Mouse (Mus musculus) embryo, embryonic 11 days (tissue): ENCODE measurements around the gene Mybpc2.

Source experiments
- DNase-seq: peaks from one replicate; pipeline ENCODE4 v3.0.0-alpha.2; 2015

Mybpc2 gene

GRCm38 (mm10) chr7:44524502-44524901, at the start of gene Mybpc2:
Gene Mybpc2 (minus strand): TSS chr7:44524656.
- no peak for DNase-seq

GRCm38 (mm10) chr7:44572956-44573484, 48.6 kb upstream of the Mybpc2 start:
- DNase-seq, result no peak

DNA sequence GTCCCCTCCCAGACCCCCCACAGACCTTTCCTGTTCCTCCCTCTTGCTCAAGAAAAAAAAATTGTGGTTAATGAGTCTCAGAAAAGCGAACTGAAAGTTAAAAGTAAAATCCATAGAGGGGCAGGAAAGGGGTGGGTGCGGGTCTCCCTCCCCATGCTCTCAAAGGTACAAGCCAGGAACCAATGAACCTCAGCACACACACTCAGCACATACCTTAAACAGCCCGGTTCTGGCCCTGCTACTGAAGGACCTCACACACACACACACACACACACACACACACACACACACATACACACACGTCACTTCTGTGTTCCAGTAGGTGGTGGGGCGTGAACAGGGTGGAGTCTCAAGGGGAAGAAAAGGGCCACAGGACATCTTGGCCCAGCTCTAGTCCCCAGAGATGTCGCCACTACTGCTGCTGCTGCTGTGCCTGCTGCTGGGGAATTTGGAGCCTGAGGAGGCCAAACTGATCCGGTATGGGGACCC, 47.8 kb upstream of the Mybpc2 start, which contains the start of gene Napsa:
Gene Napsa, plus strand, starts transcription at position 168 of the 489 bp plus-strand sequence.
- DNase-seq, result no peak

DNA sequence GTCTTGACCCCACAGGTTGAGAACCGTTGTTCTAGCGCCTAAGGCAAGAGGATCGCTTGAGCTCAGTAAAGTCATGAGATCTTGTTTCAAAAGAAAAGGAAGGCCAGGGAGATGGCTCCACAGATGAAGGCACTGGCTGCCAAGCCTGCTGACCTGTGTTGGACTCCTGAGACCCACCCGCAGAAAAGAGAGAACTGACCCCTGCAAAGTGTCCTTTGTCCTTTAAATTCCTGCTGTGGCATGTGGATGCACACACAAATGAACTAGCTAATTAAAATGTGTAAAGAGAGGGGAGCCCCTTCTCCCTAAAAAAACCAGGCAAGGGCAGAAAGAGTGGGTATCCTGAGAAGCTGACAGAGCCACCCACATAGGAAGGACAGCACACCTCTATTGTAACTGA, 47.4 kb upstream of the Mybpc2 start:
- no peak for DNase-seq

GRCm38 (mm10) chr7:44570989-44571388, 46.5 kb upstream of the Mybpc2 start:
- no peak for DNase-seq

DNA sequence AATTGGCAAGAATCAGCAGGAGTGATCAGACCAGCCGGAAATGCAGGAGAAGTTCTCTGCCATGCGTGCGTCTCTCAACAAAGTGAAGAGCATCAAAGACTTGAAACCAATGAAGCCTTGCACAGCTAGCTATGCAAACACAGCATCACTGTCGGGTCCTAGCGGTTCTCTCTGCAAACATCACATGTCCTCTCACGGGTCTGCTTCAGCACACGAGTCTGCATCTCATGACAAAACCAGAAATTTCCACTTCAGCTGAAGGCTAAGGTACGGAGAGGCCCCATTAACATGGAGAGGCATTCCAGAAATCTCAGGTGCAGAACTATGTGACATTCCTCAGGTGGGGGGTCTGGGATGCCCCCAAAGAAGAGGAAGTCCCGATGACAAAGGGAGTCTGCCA, 44.3 kb upstream of the Mybpc2 start:
- DNase-seq, result no peak

DNA sequence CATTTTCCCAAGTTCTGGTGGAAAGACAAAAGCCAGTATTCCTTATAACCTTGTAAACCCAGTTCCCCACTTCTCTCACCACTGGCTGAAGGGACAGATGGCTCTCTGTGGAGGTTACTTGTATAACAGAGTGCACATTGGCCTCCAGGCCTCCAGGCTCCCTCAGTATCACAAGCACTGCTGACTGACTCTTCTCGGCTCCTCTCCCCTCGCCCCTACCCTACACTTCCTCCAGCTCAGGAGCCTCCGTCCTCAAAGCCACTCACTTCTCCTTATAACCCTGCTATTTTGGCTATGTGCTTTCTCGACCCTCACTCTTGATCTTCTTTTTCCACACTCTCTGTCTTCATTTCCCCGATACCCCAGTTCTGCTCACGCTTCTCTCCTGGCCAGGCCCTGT, 41.0 kb upstream of the Mybpc2 start:
- no peak for DNase-seq

- no peak for DNase-seq
Observed at GRCm38 (mm10) chr7:44564486-44564885, 40.0 kb upstream of the Mybpc2 start.

- no peak for DNase-seq
Observed at GRCm38 (mm10) chr7:44563284-44563683, 38.8 kb upstream of the Mybpc2 start.

DNA sequence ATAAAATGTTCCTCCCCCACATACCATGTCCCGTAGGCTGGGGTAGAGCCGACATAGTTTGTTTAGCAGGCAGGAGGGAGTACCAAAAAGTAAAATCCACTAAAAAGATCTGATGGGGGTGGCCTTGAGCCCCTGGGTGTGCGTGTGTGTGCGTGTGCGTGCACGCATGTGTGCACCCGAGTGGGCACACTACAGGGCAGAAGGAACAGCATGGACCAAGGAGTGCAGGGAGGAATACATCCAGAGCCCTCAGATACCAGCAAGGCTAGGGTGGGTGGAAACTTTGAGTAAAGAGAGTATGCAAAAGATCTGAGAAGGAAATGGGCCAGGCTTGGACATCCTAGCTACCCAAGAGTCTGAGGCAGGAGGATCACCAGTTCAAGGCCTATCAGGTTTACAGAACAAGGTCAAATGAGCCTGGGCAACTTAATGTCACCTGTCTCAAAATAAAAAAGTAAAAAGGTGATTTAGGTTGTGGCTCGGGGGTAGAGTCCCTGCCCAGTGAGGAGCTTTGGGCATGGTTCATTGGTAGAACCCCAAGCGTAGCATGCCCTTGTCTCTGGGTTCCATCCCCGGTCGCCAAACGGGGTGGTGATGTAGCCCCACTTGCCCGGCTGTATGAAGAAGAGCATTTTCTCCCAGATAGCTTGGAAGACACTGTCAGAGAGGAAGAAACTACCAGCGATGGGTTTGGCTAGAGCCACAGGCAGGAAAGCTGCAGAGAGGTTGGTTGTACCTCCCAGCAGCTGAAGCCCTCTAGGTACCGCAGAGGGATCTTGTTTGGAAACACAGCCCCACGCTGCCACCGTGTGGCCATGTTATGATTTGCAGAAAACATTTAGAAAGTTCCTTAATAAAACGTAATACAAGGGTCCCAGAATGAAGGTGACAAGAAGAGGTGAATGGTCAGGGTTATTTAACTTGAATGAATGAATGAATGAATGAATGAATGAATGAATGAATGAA, 36.3 kb upstream of the Mybpc2 start:
- DNase-seq, result peak; percentile 88

- no peak for DNase-seq
Observed at GRCm38 (mm10) chr7:44557629-44558028, 33.2 kb upstream of the Mybpc2 start.

DNA sequence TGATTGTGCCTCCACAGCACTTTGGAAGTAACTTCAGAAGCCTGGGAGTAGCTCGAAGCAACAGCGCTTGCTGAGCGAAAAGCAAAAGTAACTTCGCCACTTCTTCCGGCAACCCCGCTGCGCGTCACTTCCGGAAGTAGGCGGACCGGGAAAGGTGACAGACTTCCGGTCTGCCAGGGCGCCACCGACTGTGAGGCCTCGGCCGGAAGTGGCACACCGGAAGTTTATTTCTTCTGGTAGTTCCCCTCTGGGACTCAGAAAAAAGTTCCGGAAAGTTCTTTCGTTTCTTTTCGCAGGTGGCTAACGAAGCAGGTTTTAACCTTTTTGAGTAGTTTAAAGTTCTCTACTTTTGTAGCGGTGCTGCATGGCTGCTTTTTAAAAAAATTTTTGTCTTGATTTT, 29.4 kb upstream of the Mybpc2 start, which contains the start of gene Nr1h2:
Gene Nr1h2, minus strand, starts transcription at position 126 of the 400 bp plus-strand sequence.
- DNase-seq, result peak; percentile 97

DNA sequence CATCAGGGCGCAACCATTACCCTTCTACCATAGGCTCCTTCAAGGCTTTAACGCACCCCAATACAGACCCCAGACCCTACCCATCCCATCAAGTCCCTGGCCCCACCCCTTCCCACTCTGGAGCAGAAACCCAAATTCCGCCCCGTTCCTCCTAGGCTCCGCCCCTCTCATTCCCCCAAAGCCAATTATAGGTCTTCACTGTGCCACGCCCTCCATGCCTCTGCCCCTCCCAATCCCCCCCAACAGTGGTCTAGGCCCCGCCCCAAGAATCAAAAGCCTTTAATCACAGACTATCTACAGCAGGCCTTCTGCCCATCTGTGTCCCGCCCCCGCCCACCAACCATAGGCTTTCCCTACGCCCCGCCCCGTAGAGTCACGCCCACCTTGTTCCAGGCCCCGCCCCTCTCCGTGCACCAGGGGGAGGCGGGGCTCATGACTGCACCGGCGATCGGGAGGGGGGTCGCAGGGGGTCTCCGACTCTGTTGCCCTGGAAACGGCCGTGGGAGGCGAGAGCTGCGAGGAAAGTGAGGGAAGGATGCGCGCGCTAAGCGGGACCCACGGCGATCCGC, 28.8 kb upstream of the Mybpc2 start:
- DNase-seq, result peak; percentile 93

- DNase-seq, result no peak
Observed at GRCm38 (mm10) chr7:44552141-44552908, 27.9 kb upstream of the Mybpc2 start.

DNA sequence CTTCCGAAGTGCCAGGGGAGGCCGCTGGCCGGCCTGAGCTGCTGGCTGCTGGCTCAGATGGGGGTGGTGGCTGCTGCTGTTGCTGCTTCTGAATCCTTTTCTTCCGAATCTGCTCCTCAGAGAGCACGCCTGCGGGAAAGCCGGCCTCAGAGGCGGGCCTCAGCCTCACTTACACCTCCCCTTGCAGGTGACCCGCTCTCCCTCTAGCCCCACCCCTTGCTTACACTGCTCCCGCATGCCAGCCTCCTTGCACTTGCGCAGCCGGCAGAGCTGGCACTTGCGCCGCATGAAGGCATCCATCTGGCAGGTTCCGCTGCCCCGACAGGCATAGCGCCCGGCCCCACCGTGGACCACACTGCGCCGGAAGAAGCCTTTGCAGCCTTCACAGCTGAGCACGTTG, 27.3 kb upstream of the Mybpc2 start:
- DNase-seq, result no peak

- no peak for DNase-seq
Observed at GRCm38 (mm10) chr7:44551301-44551700, 26.8 kb upstream of the Mybpc2 start.

DNA sequence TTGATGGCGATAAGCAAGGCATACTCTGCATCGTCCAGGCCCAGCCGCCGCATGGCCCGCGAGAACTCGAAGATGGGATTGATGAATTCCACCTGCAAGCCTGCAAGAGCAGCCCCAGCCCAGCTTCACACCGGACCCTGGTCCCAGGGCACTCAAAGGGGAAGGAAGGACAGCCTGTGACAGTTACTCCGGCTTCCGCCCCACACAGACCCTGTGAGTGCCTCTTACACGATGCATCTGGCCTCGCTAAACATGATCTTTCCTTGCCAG, 25.9 kb upstream of the Mybpc2 start:
- DNase-seq, result no peak

DNA sequence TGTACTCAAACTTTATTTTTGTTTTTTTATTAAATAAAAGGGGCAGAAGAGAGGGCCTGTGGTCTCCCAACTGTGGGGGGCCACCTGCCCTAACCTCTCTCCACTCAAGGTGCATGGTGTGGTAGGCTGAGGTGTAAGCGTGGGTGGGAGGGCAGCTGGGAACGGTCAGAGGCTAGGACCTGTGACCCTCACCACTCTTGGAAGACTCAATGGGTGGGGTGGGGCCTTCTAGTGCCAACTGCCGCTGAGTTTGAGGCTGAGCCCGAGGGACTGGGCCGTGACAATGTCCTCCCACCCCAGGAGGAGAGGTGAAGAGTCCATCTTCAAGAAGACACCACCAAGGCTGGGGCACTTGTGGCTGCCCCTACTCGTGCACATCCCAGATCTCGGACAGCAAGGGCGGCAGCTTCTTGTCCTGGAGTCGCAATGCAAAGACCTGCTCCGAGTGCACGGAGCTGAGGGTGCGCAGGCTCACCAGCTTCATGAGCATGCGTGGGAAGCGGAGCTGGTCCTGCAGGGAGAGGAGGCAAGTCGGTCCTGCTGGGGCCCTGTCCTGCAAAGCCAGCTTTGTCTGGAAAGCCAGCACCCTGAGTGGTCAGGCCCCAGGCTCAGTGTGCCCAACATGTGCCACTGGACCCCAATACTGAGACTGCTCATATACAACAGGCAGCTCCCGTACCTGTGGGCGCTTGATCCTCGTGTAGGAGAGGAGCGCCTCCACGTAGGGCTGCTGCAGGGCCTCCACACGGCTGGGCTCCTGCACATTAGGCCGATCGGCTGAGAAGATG, 25.4 kb upstream of the Mybpc2 start:
- no peak for DNase-seq

DNA sequence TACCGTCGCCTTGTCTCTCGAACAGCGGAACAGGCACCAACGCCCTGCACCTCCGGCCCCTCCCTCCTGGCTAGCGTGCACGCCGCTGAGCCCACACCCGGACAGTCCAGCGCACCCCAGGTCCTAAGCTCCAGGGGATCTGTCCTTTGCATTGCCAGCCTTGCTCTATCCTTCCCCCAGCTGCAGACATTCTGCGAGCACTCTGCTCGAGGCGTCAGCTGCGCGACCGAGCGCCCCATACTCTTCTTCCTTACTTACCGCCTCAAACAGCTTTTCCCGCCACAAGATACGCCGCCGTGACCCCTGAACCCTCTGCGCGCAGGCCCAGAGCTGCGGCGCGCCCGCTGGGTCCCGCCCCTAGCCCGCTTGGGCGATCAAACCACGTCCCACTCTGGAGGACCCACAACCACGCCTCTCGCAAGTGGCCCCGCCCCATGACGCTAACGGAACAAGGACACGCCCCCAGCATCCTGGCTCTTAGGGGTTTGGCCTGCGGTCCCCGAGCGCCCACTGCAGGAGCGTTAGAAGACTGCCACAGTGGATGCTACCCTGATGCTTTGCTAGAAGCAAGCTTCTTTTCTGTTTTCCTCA, 24.1 kb upstream of the Mybpc2 start, which contains the start of gene Pold1:
Gene Pold1, minus strand, starts transcription at position 353 of the 591 bp plus-strand sequence.
- peak; percentile 100 for DNase-seq

GRCm38 (mm10) chr7:44547725-44548124, 23.3 kb upstream of the Mybpc2 start:
- peak; percentile 18 for DNase-seq

GRCm38 (mm10) chr7:44547041-44547440, 22.6 kb upstream of the Mybpc2 start:
- no peak for DNase-seq

DNA sequence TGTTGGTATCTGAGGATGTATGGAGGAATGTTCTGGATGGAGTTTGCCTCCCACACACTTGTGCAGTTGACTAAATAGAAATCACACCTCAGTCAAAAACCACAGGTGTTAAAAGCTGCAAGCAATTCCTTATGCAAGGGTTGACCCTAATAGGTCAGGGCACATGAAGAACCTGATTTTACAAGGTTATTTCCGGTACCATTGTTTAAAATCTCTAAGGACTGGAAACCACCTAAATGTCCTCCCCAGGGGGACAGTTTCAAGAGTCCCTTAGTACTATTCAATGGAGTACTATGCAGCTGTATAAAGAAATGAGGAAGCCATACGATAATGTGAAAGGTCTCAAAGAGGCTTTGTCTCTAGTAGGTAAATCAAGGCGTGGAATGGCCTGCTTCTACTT, 21.8 kb upstream of the Mybpc2 start:
- DNase-seq, result no peak
